Mouse (Mus musculus) heart, embryonic 11.5 days (tissue): Measurements from ENCODE around the gene Gm20388. TPM values are rescaled to one million over a fixed set of nuclear protein-coding genes. Genes with fewer than 3 reads are reported as not detected.
A peak's percentile ranks its signal among the peaks of the same experiment; 100 is the strongest.

Source experiments
- ATAC-seq: fragments of 200-750 bp; cut with Nextera tagmentation; replicated peaks from 2 replicates; pipeline ENCODE4 v1.8.0; 2017; ENCODE audit warnings: moderate library complexity; ENCODE audit not compliant: insufficient number of reproducible peaks, low FRiP score, low TSS enrichment
- H3K27ac ChIP-seq: fragments of 300-500 bp; sonication (generic); 2 replicates; pipeline ENCODE4 v1.5.1; 2014; ENCODE audit warnings: mild to moderate bottlenecking, low read depth, low read length
- H3K27me3 ChIP-seq: fragments of 300-500 bp; sonication (generic); 2 replicates; pipeline ENCODE4 v1.6.1; 2014; ENCODE audit warnings: mild to moderate bottlenecking, low read length, mixed read lengths; ENCODE audit not compliant: control insufficient read depth, insufficient read depth
- H3K36me3 ChIP-seq: fragments of 300-500 bp; sonication (generic); 2 replicates; pipeline ENCODE4 v1.6.1; 2014; ENCODE audit warnings: mild to moderate bottlenecking, low read length, moderate library complexity, mixed read lengths; ENCODE audit not compliant: control insufficient read depth, insufficient read depth
- H3K4me1 ChIP-seq: fragments of 300-500 bp; sonication (generic); 2 replicates; pipeline ENCODE4 v1.6.1; 2014; ENCODE audit warnings: low read length; ENCODE audit not compliant: control insufficient read depth, insufficient read depth
- H3K4me2 ChIP-seq: fragments of 300-500 bp; sonication (generic); 2 replicates; pipeline ENCODE4 v1.6.1; 2014; ENCODE audit warnings: mild to moderate bottlenecking, moderate library complexity
- H3K4me3 ChIP-seq: fragments of 300-500 bp; sonication (generic); 2 replicates; pipeline ENCODE4 v1.5.1; 2014; ENCODE audit warnings: low read depth, low read length
- H3K9ac ChIP-seq: fragments of 300-500 bp; sonication (generic); 2 replicates; pipeline ENCODE4 v1.6.1; 2014; ENCODE audit warnings: mild to moderate bottlenecking, low read depth, low read length, moderate library complexity
- H3K9me3 ChIP-seq: fragments of 300-500 bp; sonication (generic); replicated peaks from 2 replicates; pipeline ENCODE4 v1.6.1; 2016; ENCODE audit warnings: low read length; ENCODE audit not compliant: control insufficient read depth
- WGBS: fragments of 180-500 bp; shearing (Covaris S2); extraction: QIAGEN DNeasy Blood & Tissue Kit; methylation state at CpG from one replicate; pipeline ENCODE4 v1.1.7; 2014; ENCODE audit not compliant: insufficient replicate concordance; 5-methylcytosine and 5-hydroxymethylcytosine counted together
- polyA plus RNA-seq: library from polyadenylated mRNA; unstranded; fragments of >200 nt; fragmentation: Nextera tagmentation; extraction: Ambion mirVana; gene quantifications from 2 replicates; pipeline ENCODE4 v1.2.1, GENCODE M21; 2014

Gm20388 gene
- polyA plus RNA-seq, 1 experiment from 2014 or later: 6.4 TPM

GRCm38 (mm10) chr8:121607661-121608060 lies 1697.0 kb downstream of the Gm20388 start:
- Histone ChIP-seq H3K27ac (no peak overlapping the region), H3K4me1 (peaks cover 2% of the 10 kb centered on the region; the same call in 1 of the 2 replicates), H3K4me3 (no peak overlapping the region), H3K4me2 (no peak overlapping the region), H3K9me3 (no peaks in the 10 kb centered on the region), H3K36me3 (peaks cover 33% of the 10 kb centered on the region), H3K9ac (no peak overlapping the region), H3K27me3 (no peaks in the 10 kb centered on the region)
- whole genome bisulfite sequencing: 81% methylated on average over 5 of the region's 5 CpGs
- ATAC-seq: no peak

GRCm38 (mm10) chr8:121609251-121609650 lies 1698.6 kb downstream of the Gm20388 start:
- Histone ChIP-seq H3K4me2 (no peak overlapping the region), H3K4me3 (no peak overlapping the region), H3K27ac (no peak overlapping the region), H3K27me3 (no peaks in the 10 kb centered on the region), H3K36me3 (peaks cover 27% of the 10 kb centered on the region), H3K9me3 (no peaks in the 10 kb centered on the region), H3K9ac (no peak overlapping the region), H3K4me1 (peaks cover 4% of the 10 kb centered on the region; the same call in 1 of the 2 replicates)
- 79% methylated on average over 15 of the region's 15 CpGs for WGBS
- no peak for ATAC-seq

- H3K27ac ChIP-seq: no peak overlapping the region
- ATAC-seq: no peak
- peaks cover 20% of the 10 kb centered on the region for H3K36me3 ChIP-seq
- H3K4me3 ChIP-seq: no peak overlapping the region
- 88% methylated on average over 11 of the region's 11 CpGs for WGBS
- no peaks in the 10 kb centered on the region for H3K27me3 ChIP-seq
- no peak overlapping the region for H3K9ac ChIP-seq
- no peaks in the 10 kb centered on the region for H3K9me3 ChIP-seq
- H3K4me1 ChIP-seq: peaks cover 4% of the 10 kb centered on the region; the same call in 1 of the 2 replicates
- no peak overlapping the region for H3K4me2 ChIP-seq
Observed at GRCm38 (mm10) chr8:121609916-121610315, 1699.3 kb downstream of the Gm20388 start.

- no peak overlapping the region for H3K9ac ChIP-seq
- H3K9me3 ChIP-seq: no peaks in the 10 kb centered on the region
- peaks cover 11% of the 10 kb centered on the region; the same call in 1 of the 2 replicates for H3K4me1 ChIP-seq
- peaks cover 12% of the 10 kb centered on the region; the same call in 1 of the 2 replicates for H3K36me3 ChIP-seq
- ATAC-seq: no peak
- H3K4me2 ChIP-seq: no peak overlapping the region
- no peaks in the 10 kb centered on the region for H3K27me3 ChIP-seq
- H3K4me3 ChIP-seq: no peak overlapping the region
- no peak overlapping the region for H3K27ac ChIP-seq
Observed at GRCm38 (mm10) chr8:121613419-121613818, 1702.8 kb downstream of the Gm20388 start.

GRCm38 (mm10) chr8:121619401-121619995 lies 1708.9 kb downstream of the Gm20388 start:
- ATAC-seq: peak; percentile 50; the same call in 1 of the 2 replicates
- Histone ChIP-seq H3K4me1 (peaks cover 36% of the 10 kb centered on the region), H3K4me2 (no peak overlapping the region; the same call in 1 of the 2 replicates), H3K27ac (peak overlapping the region; percentile 75), H3K9me3 (no peaks in the 10 kb centered on the region), H3K4me3 (no peak overlapping the region), H3K36me3 (0 out of 2 replicates have a peak, but pooled peaks cover 6% of the 10 kb centered on the region), H3K9ac (0 out of 2 replicates have a peak overlapping the region, but pooled peaks have one; percentile 22), H3K27me3 (no peaks in the 10 kb centered on the region)
- 34% methylated on average over 7 of the region's 7 CpGs for WGBS

GRCm38 (mm10) chr8:121620801-121621516 lies 1710.3 kb downstream of the Gm20388 start:
- peaks cover 49% of the 10 kb centered on the region for H3K4me1 ChIP-seq
- H3K36me3 ChIP-seq: 0 out of 2 replicates have a peak, but pooled peaks cover 6% of the 10 kb centered on the region
- H3K9me3 ChIP-seq: no peaks in the 10 kb centered on the region
- no peak overlapping the region; the same call in 1 of the 2 replicates for H3K9ac ChIP-seq
- 66% methylated on average over 12 of the region's 12 CpGs for WGBS
- H3K27me3 ChIP-seq: no peaks in the 10 kb centered on the region
- no peak overlapping the region for H3K4me2 ChIP-seq
- ATAC-seq: no peak
- H3K27ac ChIP-seq: no peak overlapping the region
- H3K4me3 ChIP-seq: no peak overlapping the region

- Histone ChIP-seq H3K27me3 (no peaks in the 10 kb centered on the region), H3K4me1 (peaks cover 58% of the 10 kb centered on the region), H3K9me3 (no peaks in the 10 kb centered on the region), H3K36me3 (0 out of 2 replicates have a peak, but pooled peaks cover 6% of the 10 kb centered on the region), H3K9ac (no peak overlapping the region), H3K27ac (no peak overlapping the region), H3K4me3 (no peak overlapping the region), H3K4me2 (no peak overlapping the region)
- 61% methylated on average over 1 of the region's 1 CpGs for WGBS
- ATAC-seq: no peak
Observed at GRCm38 (mm10) chr8:121621879-121622278, 1711.2 kb downstream of the Gm20388 start.

- H3K9ac ChIP-seq: no peak overlapping the region
- H3K9me3 ChIP-seq: no peaks in the 10 kb centered on the region
- WGBS: 85% methylated on average over 8 of the region's 8 CpGs
- H3K27me3 ChIP-seq: no peaks in the 10 kb centered on the region
- no peak overlapping the region for H3K4me3 ChIP-seq
- ATAC-seq: no peak
- H3K4me2 ChIP-seq: no peak overlapping the region
- H3K36me3 ChIP-seq: peaks cover 8% of the 10 kb centered on the region; the same call in 1 of the 2 replicates
- peaks cover 59% of the 10 kb centered on the region for H3K4me1 ChIP-seq
- H3K27ac ChIP-seq: no peak overlapping the region
Observed at GRCm38 (mm10) chr8:121623043-121623442, 1712.4 kb downstream of the Gm20388 start.
